Mouse (Mus musculus): ENCODE measurements around the gene Cnnm3.

DNA sequence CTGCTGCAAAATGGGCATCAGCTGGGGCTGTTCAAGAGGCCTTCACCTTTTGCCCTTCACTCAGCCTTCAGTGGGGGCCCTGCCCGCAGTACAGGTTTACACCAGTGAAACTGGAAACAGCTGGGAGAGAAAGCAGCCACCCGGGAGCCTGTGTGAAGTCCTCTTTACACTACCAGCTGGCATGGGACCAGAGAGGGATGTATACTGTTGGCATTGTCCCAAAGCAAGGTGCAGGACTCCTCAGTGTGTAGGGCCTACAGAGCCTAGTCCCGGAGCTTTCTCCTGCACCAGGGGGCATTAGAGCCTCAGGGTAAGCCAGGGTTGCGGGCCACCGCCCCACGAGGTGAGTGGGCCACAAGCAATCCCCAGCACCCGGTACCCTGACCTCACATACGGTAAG lies 18.8 kb downstream of the Cnnm3 start:
- TF ChIP-seq CTCF (IDR thresholded peaks at IDR 0.05; ENCODE audit: insufficient read depth, low read length), result no peak
- TF ChIP-seq POLR2A (IDR thresholded peaks at IDR 0.05; ENCODE audit: borderline replicate concordance, extremely low read depth, low read depth, low read length), result no peak
